Mouse (Mus musculus): ENCODE data around the gene Shb.

Shb gene

DNA sequence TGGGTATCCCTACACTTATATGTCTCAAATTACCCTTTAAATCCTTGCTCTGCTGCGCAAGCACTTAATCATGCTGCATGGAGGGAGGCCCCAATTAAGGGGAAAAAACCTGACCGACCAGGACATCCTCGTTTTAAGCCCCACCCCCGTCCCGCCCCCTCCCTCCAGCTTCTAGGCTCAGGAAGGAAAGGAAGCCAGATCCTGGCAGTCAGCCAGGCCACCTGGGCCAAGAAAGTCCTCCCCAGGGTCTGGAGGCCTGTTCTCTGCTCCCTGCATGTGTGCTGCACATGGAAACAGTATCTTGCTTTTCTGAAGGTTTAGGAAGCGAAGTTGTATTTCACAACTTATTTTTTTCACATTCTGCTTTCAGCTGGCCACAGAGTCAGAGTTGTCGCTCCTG, at the start of gene Shb:
Shb (minus strand) TSS at position 96 of the 400 bp plus-strand sequence.
- peak in 1 of 2 experiments; percentile 37 for DNase-seq (ENCODE audit: low spot score in 2 of 2)

- no peak for DNase-seq (ENCODE audit: low spot score in 2 of 2)
These were observed 48.8 kb upstream of the Shb start for GRCm38 (mm10) chr4:45581095-45581494.

GRCm38 (mm10) chr4:45578554-45579370, 46.5 kb upstream of the Shb start:
- DNase-seq (ENCODE audit: low spot score in 2 of 2): no peak

DNA sequence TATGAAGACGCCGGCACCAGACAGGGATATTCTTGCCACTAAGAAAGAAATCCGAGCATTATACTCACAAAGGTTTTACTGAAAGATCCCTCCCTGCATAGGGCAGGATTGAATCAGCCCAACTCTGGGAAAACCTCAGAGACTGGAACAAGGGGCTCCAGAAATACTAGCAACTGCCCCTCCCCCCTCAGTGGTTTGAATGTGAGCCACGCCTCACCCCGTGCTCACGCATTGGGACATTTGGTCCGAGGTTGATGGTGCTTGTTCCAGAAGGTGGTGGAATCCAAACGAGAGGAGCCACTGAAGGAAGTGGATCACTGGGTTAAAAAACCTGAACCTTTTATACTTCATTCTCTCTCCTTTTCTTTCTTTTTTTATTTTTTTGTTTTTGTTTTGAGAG, 45.4 kb upstream of the Shb start:
- no peak for DNase-seq (ENCODE audit: low spot score in 2 of 2)

GRCm38 (mm10) chr4:45574614-45575169, 42.4 kb upstream of the Shb start:
- no peak for DNase-seq (ENCODE audit: low spot score in 2 of 2)

DNA sequence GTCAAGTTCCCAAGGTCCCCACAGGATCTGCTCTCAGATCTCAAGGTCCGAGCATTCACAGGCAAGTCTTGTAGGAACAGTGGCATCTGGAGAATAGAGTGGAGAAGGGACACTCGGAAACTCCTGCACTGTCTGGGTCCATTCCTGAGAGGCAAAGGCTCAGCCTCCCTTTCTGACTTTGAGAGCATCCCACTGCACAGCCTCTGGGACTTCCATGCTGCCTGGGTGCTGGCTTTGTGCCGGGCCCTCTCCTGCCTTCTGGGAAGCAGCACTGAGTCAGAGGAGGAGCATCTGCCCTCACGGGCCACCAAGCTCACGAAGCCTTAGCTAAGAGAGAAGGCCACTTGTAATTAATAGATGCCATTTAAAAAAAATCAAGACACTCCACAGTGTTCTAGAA, 37.3 kb upstream of the Shb start:
- DNase-seq (ENCODE audit: low spot score in 2 of 2): no peak

DNA sequence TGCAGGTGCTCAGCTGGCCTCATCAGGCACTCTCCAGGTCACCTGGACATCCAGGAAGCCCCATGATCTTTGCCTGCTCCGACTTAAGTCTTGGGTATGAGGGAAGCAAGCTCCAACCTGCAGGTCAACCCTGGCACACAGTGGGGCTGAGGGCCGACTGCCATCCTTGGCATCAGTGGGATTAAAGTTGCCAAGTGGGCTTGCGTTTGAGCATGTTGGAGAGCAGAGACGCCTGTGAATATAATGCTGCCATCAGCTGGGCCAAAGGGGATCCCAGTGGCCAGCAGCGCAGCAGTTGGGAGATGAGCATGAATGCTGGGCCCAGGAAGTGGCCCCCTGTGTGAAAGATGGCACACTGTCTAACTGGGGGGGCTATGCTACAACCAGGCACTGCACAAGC, 25.9 kb upstream of the Shb start:
- DNase-seq (ENCODE audit: low spot score in 2 of 2): no peak

DNA sequence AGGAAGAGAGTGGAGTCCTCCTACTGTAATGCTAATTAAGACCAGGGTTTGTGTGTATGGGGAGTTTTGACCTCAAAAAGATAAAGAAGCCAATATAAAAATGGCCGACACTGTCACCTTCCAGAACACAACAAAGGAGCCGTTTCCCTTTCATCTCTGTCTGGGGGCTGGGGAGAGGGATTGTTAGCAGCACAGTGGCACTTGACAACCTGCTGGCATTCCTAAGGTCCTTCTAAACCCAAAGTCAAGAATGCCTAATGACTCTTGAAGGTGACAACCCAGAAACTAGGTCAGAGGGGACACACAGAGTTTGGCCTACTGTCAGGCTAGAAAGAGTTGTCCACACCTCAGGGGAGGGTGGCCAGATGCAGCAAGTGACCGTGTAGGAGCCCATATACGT, 20.3 kb upstream of the Shb start:
- no peak for DNase-seq (ENCODE audit: low spot score in 2 of 2)

DNA sequence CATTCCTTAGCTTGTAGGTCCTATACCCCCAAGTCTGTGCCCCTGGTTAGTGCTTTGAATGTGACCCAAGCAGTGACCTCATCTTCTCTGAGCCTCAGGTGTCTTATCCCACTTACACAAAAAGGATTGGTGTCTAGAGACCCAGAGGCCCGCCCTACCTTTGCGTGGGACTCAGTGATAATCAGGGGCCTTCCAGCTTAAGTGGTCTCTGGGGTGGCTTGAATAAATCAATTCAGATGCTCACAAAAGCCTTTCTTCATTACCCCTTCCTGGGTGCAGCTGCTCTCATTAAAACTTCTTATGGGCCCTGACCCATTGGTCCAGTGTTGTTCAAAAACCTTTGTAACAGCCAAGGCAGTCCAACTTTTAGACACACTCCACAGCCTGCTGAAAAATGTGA, 18.7 kb upstream of the Shb start:
- DNase-seq (ENCODE audit: low spot score in 2 of 2): no peak

DNA sequence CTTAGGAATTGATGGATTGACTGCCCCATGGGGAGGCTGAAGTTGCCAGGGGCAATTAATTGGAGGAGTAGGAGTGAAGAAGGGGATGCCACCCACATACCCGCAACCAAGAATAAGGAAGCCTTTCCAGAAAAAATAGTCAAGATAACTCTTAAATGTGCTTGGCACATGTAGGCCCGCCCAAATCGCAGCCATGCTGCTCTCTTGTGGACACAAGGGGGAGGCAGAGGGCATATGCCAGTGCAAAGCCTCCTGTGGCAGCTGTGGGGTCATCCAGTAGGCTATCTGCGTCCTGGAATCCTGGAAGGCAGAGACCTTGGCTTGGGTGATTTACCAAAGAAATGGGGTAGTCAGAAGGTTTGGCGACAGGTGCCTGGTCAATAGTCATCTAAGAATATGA, 17.2 kb upstream of the Shb start:
- DNase-seq (ENCODE audit: low spot score in 2 of 2): no peak

DNA sequence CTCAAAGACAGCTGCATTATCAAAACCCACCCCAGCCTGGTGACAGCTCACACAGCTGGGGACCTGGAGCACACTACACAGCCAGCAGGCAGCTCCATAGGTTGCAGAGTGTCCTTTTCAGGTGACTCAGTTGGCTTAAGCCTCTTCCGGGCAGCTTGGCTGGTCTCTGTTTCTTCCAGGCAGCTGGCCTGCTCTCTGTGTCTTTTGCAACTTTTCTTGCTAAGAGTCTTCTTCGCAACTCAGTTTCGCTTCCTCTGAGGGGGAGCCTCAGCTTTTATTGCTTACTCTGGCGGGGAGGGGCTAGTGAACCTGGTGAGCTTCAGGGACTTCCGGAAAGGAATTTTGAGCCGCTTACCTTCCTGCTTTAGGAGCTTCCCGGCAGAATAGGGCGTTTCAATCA, 13.6 kb upstream of the Shb start:
- no peak for DNase-seq (ENCODE audit: low spot score in 2 of 2)

- DNase-seq (ENCODE audit: low spot score in 2 of 2): no peak
These were observed 11.3 kb upstream of the Shb start for GRCm38 (mm10) chr4:45543481-45544051.

DNA sequence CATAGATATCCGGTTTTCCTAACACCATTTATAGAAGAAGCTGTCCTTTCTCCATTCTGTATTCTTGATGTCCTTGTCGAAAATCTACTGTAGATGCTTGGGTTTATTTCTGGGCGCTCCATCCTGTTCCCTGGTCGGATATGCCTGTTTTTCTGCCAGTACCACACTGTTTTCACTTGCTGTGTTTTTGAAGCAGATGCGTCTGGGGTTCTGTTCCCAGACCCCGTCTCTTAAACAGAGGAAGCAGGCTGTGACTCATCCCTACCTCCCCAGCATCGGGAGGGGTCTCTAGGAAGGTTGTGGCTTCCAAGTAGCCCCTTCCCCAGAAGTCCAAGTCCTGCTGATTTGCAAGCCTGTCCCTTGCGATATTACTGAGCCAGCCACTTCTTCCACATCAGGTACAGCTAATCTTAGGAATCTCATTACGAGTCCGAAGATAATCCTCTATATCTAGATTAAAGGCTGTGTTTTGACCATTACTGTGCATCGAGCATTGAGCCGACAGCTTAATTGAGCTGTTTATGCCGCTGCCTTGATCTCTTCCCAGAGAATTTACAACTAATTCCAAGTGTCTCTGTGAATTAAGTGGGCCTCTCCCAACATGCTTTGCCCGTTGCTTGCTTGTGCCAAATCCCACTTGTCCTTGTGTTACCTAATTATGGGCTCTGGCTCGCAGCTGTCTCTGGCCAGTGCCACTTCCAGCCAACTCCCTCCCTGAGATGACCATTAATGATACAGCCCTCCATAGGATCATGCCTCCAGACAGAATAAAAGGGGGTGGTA, 8.1 kb upstream of the Shb start:
- DNase-seq (ENCODE audit: low spot score in 2 of 2): no peak

DNA sequence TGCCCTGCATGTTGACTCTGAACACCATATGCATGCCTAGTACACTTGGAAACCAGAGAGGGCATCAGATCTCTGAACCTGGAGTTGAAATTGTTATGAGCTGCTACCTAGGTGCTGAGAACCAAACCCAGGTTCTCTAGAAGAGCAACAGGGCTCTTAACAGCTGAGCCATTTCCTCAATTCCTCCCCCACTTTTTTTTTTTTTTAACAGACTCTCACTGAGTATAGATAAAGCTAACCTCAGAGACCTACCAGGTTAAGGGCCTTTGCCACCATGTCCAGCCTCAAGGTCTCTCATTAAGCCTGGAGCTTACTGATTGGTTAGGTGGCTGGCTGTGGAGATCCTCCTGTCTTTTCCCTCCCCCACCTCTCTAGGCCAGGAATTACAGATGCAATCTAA, 6.9 kb upstream of the Shb start:
- DNase-seq (ENCODE audit: low spot score in 2 of 2): no peak

DNA sequence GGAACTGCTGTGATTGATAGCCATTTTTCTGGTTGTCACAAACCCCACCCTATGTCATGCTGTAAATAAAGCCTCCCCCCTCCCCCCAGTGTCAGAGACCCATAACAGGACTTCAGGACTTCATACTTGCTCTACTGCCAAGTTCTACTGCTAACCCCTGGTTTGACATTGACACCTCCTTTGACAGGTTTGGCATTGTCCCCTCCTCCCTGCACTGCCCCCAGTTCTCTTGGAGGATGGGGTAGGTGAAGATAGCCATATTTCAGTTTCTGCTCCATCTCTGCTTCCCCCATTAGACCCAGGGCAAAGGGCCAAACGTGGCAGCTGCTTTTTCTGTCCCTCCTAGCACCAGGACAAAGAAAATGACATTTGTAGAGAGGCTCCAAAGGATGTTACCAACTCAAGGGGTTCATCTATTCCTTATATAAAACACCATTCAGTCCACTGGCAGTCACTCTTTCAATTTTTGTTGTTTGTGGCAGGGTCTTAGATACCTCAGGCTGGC, 1.2 kb upstream of the Shb start:
- no peak for DNase-seq (ENCODE audit: low spot score in 2 of 2)

DNA sequence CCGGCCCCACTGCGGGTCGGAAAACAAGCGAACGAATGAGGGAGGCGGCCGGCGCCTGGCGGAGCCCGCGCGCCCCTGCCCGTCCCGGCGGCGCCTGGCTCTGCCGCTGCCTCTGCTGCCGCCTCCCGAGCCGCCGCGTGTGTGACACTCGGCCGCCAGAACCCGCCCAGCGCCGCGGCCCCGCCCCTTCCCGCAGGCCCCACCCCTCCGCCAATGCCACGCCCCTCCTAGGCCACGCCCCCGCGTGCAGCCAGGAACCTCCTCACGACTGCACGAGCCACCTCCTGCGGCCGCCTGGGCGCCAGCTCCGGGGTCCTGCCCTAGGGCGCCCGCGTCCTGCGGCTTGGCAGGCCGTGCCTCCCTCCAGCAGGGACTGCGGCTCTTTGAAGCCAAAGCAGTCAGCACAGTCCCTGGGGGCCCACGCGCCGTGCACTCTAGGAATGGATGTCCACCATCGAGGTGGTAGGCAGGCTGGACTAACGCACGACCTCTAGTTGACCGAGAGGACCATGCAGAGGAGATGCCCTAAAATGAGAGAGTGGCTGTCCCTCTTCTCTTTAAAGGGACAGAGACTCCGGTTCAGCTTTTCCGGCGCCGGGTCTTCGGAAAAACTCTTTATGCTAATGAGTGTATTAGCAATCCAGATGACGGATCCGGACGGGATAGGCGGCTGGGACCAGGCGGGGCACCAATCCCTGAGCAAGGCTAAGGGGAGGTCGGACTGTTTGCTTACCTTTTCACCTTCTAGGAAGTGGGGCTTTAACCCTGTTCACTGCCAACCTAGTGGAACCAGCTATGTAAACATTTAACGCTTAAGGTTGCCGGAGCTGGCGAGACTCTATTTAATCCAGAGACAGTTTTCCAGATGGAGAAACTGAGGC, 1.4 kb downstream of the Shb start:
- DNase-seq (ENCODE audit: low spot score in 2 of 2): peak; percentile 93 to 100

GRCm38 (mm10) chr4:45529986-45530597, 2.2 kb downstream of the Shb start:
- DNase-seq (ENCODE audit: low spot score in 2 of 2): peak in 1 of 2 experiments; percentile 82

- peak; percentile 44 to 76 for DNase-seq (ENCODE audit: low spot score in 2 of 2)
These were observed 2.9 kb downstream of the Shb start for GRCm38 (mm10) chr4:45529201-45529985.

GRCm38 (mm10) chr4:45528355-45529198, 3.7 kb downstream of the Shb start:
- DNase-seq (ENCODE audit: low spot score in 2 of 2): no peak
